Mouse (Mus musculus) adrenal gland, adult 2 months (tissue): ENCODE measurements around the gene Senp1. TPM values are rescaled to one million over a fixed set of nuclear protein-coding genes. Genes with fewer than 3 reads are reported as not detected.

Source experiments
- DNase-seq: peaks from one replicate; pipeline ENCODE4 v3.0.0; 2021
- polyA plus RNA-seq: library from polyadenylated mRNA; depleted of rRNA; stranded (reverse); fragments of >200 nt; gene quantifications from 2 replicates; pipeline ENCODE4 v1.2.3, GENCODE M21; 2012
- total RNA-seq, 2 experiments: library from RNA; stranded (reverse); gene quantifications; 2 replicates each; pipeline ENCODE4 v1.2.3; 2021

The Senp1 gene
- total and polyA plus RNA-seq, 3 experiments, result 5.1 to 16.5 (median 15.7) TPM

DNA sequence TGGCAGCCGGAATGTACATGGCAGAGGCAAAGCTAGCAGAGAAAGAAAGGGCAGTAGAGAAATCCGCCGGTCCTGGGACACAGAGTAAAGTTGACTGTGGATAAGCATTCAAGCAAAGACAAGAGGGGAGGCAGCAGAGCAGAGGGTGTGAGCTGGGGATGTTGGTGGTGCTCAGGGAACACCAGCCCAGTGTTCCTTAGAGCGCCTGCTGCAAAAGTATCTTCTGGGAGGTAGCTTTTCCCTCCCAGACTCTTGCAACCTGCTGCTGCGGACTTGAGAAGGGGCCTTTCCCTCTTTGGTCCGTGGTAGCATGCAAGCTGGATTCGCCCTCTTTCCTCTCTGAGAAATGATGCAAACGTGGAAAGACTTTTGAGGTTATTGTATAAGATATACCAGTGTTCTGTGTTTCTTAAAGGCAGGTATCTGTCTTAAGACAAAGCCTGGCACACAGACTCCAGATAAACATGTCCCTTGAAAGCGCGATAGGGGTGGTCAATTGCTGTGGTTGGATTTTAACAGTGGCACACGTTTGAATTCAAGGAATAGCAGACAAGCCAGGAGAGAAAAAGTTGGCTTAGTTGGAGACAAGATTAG is 14.3 kb upstream of the Senp1 start:
- DNase-seq, result no peak

DNA sequence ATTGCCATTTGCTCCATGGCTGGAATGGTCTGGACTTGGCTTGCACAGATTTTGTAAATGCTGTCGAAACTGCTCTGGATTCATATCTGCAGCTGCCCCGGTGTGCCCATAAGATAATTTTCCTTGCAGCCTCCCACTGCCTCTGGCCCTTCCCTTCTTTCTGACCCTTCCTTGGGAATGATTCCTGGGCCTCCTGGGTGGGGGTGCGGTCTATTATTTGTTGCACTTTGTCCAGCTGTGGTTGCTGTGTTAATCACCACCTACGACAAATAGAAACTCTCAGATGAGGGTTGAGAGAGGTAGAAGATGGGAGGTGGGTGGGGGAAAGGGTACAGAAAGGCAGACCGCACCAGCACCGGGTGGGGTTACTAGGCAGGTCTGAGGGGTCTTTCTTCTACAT is 13.7 kb upstream of the Senp1 start:
- no peak for DNase-seq

DNA sequence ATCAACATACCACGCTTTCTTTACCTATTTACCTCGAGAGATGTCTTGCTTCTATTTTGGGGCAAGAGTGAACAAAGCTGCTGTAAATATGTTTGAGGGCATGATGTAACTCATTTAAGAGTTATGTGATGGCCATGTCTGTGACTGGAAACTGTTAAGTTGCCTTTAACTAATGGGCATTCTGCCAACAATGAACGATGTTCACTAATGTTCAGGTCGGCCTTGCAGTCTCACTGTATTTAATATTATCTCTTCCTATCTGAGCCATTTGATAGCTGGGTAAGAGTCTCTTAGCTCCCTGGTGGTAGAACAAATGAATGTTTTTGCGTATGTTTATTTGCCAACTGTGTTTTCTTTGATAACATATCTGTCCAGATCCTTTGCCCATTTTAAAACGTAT is 13.0 kb upstream of the Senp1 start:
- DNase-seq, result no peak

DNA sequence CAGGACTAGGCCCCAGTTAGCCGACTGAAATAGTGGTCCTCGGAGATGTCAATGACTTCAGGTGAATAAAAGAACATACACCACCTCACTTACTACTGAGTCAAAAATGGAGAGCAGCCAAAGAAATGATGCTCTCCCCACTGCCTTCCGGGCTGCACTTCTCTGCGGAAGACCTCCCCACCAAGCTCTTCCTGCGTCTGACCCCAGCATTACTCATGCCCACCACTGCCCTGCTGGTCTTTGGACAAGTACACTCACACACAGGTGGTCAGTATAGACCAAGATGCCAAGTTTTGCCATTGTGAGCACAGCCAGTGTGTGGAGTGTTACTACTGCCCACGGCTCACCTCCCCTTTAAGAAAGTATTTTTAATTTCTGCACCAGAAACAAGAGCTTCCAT is 8.9 kb upstream of the Senp1 start:
- no peak for DNase-seq

DNA sequence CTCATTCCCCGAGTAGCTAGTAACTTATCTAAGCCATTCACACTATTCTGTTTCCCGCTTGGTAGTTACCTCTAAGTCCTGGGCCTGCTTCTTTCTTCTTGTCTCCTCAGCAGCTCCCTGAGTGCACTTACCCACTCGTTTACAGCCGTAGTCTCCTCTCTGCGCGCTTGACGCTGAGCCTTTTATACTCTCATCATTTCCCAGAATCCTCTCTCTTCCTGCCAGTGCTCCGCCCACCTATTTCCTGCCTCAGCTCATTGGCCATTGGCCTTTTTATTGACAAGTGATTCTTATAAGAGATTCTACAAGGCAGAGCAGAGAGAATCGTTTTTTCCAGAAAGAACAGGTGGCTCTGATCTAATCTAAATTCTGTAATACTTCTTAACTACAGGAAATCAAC is 5.0 kb upstream of the Senp1 start:
- DNase-seq, result no peak

DNA sequence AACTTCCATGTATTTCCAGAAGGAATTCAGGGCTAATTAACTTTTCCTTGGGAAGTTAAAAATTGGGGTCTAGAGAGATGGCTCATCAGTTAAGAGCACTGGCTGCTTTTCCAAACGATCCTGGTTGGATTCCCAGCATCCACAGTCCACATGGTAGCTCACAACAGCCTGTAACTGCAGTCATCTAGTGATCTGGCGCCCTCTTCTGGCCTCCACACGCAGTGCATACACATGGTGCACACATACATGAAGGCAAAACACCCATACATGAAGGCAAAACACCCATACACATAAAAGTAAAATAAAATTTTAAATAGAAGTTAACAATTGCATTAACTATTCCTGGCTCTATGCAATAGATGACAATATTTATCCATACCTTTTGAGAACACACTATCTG is 3.4 kb upstream of the Senp1 start:
- no peak for DNase-seq

DNA sequence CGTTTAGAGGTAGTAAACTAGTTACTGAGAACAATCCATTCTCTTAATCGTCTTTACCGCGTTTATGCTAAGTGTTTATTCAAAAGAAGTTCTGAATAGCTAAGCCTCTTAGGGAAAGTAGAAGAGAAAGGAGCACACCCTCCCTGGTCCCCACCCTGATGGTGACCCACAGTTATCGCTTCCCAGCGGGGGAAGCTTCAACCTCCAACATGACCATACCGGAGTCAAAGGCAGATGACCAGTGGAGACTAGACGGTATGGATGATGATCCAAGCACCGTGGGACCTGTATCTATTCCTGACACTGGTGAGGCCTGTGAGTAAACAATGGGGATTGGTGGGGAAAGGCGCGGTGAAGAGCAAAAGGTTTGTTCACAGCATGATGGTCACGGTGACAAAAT is 1.4 kb upstream of the Senp1 start:
- no peak for DNase-seq

DNA sequence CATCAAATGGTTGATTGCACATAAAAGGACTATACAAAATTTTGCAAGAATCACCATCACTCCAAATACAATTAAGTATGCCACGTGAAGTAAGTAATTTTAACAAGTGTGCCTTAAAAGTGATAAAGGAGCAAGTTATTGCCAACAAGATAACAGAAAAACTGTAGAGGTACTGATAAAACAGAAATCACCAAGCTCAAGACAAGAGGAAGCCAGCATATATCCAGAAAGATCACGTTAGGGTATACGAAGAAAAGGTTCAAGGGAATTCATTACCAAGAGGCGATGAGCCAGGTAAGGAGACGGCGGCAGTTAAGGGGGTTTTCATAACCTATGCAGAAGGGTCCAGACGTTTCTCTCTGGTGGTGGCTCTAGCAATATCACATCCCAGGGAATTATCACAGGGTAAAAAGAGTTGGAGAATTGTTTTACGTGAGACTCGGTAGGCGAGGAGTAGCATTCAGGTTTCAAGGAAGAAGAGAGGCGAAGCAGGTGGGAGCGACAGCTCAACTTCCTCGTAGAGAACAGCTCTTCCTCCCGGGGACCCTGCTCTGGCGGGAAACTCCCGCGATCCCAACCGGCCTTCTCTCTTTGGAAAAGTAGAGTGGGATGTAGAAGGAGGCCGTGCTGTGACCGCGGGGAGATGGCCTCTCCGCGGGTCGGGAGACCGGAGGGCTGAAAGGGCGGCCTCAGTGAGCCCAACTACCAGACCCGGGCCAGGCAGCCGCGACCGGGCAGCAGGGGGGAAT is 998 bp downstream of the Senp1 start, which contains the start of gene Pfkm:
Gene Pfkm, plus strand, starts transcription at position 218 of the 749 bp plus-strand sequence.
- no peak for DNase-seq

DNA sequence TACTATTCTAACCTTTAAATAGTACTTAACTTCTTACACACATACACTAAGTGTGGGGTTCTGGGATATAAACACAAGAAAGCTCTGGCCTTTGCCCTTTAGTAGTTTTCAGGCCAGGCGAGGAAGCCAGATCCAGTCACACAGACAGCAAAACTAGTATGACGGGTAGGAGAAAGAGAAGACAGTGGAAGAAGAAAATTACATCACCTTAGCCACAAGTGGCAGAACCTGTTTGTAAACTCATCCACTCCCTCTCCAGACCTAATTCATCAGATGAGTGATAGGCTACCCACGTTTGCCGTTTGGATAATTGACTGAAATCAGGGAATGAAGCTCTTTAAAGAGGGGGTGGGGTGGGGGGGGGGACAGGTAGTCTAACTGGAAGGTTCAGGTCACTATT is 1.7 kb downstream of the Senp1 start:
- DNase-seq, result no peak

DNA sequence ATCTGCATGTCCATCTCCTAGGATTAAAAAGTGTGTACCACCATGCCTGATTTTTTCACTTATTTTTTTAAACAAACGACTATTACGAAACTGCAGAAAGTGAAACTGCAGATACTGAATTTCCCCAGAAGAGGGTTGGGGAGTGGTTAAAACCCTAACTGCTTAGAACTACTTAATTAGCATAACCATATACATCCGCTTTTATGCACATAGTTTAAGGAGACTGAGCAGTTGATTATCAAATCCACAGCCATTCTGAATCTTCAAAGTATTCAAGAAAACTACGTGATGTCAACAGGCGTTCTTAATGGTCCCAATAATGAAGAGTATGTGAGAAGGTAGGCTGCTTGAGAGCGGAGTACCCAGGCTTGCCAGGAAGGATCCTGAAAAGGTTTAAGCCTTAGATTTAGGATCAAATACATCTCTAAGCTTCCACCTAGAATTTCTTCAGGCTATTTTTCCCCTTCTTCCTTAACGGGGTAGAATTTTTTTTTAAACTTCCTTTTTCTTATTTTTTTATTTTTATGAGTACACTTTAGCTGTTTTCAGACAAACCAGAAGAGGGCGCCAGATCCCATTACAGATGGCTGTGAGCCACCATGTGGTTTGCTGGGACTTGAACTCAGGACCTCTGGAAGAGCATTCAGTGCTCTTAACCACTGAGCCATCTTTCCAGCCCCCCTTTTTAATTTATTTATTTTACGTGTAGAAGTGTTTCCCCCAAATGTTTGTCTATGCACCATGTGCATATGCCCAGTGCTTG is 3.9 kb downstream of the Senp1 start:
- peak; percentile 23 for DNase-seq

DNA sequence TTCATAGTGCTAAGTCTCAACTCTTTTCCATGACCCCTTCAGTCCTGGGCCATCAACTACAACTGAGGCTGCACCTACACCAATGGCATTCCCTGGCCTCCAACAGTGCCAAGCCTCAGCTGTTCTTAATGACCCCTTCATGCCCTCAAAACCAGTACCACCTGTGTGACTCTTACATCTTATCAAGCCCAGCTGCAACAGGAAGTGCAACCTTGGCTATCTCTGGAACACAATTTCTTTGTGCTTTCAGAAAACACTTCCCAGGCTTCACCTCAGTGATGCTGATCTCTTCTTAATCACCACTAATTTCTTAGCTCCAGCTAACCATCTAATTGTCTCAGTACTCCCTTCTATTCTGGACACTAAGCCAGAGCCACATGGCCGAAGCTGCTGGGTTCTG is 4.7 kb downstream of the Senp1 start:
- DNase-seq, result no peak

DNA sequence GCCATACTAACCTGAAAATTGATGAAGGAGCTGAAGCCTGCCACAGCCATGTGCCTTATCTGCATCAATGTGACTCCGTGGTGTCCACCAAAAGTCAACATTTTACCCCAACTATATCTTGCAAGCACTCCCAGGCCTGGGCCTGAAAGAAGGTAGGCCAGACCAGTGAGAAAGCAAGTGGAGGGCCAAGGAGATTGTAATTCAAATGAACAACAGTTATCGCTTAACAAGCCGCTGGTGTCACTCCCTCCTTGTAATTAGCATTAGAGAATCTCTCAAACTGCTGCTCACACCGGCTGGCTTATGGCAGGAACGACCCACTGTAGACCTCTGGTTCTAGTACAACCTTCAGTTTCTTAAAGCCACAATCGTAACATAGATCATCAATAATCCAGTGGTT is 16.6 kb downstream of the Senp1 start:
- DNase-seq, result no peak

DNA sequence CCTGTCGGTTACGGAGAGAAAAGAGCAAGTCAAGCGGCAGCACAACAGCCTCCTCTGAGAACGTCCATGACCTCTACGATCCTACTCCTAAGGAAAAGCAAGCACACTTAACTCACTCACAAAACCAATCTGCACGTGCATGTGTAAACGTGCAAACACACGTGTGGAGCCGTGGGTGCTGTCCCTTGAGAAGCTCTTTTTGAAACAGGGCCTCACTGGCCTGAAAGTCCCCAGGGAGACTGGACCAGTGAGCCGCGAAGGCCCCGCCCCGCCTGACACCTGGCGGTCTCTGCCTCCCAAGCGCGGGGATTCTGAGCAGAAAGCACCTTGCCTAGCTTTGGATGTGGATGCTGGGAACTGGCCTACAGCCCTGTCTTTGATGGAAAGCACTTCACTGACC is 18.5 kb downstream of the Senp1 start:
- DNase-seq, result no peak

DNA sequence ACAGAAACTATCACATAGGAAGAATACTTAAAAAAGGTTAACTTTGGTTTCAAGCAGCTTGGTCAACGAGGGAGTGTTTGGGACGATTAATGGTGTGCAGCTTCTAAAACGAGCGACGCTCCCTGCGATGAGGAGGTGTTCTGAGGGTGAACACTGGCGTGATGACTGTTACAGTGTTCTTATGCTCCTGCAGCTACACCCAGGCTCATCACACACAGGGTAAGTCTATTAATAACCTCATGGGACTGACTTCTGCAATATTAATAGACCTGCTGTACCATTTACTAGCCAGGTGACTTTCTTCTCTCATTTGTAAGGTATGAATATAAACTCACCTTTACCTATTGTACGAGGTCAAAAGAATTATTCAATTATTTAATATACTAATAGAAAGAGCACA is 19.0 kb downstream of the Senp1 start:
- no peak for DNase-seq

DNA sequence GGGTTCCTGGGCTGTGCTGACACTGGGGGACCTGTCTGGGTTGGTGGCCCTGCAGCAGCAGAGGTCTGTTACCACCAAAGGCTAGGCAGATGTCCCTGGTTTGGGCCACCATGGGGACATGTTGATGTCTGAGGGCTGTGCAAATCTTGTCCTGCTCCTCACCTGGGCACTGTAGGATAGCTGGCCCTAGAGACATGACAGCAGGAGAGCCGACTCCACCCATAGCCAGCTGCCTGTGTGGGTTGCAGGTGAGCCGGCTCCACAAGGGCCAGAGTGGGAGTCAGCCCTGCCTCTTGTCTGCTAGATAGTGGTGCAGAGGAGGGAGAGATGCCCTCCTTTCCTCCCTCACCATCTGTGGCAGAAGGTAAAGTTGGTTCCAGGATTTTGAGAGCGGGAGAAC is 23.2 kb downstream of the Senp1 start:
- DNase-seq, result no peak

DNA sequence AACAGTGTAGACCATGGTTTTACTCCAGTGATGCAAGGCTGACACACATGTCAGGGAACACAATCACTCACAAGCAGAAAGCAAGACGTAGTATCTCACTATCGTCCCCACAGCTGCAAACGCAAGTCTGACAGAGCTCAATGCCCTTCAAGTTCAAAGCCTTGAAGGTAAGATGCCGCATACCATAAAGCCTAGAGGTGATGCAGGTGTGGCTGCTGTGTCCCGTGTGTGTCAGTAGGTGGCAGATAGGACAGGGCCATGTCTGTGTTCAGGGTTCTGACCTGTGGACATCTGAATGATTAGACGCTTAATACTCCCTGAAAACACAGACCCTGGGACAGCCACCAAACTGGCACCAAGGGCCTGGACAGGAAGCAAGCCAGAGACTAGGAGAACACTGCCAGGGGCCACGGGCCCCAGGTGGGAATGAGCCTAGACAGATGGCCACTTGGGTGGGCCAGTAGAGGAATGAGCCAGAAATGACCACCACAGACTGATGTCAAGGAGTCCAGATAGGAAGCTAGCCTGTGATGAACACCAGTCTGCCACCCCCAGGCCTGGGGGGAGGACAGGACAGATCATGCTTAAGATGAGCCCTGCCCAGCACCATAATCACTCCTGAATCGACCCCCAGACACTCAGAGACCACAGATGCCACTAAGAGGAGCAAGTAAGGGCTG is 23.8 kb downstream of the Senp1 start:
- no peak for DNase-seq

DNA sequence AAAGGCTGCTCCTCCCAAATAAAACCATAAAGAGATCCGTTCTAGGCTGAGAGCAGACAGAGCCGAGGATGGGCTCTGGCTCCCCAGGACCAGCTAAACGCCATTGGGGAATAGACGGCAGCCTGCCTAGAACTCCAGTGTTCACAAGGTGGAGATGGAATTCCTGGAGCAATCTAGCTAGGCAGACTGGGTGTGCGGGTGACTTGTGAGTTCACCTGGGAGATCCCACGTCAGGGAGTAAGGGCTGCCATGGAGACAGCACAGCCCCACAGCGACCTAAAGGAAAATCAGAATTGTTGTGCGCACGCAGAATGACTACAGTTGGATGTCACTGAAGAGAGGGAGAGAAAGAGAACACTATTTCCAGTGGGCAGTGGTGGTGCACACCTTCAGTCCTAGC is 25.0 kb downstream of the Senp1 start:
- no peak for DNase-seq

DNA sequence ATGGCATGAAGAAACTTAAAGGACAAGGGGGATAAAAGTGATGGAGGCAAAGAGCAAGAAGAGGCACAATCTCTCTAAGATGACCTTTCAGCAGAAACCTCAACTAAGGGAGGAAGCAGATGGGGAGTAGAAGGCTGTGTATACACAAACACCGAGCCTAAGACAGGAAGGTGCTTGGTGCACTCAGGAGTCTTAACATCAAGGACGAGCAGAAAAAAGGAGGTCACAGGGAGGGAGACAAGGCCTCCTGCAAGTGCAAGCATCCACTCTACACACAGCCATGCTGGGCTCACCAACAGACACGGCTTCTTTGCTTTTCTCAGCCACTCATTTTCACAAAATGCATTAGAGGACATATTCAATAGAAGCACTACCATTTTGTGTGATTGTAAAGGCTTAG is 26.1 kb downstream of the Senp1 start:
- no peak for DNase-seq

DNA sequence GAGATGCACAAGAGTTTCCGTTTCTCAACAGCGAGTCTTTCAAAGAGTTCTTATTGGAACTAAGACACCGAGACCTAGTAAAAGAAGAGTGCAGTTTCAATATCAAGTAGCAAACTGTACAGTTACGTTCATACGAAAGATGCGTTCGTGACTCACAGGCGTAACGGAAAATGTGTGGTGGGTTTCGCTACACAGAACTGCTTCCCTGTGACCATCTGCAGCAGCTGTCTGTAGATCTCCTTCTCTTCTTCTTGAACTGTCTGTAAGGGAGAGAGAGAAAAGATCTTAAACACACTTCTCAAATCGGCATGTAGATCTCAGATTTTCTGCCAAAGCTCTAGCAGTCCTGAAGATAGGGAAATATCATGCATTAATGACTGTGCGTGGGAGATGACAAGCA is 26.9 kb downstream of the Senp1 start:
- no peak for DNase-seq

DNA sequence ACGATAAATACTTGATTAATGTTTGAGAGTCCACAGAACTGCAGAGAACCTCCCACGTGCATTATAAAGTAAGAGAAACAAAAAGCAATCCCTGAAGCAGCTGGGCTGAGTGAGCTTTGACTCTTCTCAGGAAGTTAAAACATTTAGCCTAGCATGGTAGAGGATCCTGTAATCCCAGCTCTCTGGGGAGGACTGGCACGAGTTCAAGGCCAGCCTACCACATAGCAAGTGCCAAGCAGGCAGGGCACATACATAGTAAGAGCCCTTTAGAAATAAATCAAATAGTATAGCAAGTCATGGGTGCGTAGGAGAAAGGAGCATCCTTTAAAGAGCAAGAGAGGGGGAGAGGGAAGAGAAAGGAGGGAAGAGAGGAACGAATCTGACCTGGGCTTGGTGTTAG is 27.7 kb downstream of the Senp1 start:
- peak; percentile 67 for DNase-seq

DNA sequence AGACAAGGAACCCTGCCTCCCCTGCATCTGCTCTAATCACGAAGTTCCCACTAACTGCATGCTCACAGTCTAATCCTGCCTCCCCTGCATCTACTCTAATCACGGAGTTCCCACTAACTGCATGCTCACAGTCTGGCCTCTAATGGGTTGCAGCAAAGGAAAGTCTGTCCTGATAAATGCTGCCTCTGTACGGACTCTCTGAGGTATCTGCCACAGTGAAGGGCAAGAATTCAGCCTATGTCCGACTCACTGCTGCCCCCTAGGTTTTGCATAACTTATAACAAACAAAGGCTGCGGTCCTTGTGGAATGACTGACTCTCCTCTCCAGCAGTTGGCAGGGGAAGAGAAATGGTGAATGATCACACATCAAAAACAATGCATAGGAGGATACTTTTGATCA is 38.3 kb downstream of the Senp1 start:
- peak; percentile 13 for DNase-seq

DNA sequence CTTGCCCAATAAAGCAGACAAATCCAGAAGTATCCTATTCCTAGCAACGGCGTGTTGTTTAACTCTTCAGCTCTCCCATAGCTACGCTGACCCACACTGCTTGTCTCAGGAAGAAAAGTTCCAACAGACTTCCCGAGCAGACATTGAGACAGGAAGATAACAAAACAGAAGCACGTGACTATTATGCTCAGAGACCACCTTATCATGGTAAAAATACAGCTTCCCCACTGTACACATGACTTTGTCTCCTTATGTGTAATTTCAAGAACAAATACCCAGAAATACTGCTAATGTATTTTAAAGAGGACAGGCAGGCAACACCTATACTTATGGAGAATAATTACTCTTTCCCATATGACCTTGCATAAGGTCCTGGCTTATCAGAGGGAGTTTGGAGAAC is 41.9 kb downstream of the Senp1 start:
- no peak for DNase-seq
